Mouse (Mus musculus) limb, embryonic 10.5 days (tissue): Measurements from ENCODE around the gene Unc5a. TPM values are rescaled to one million over a fixed set of nuclear protein-coding genes. Genes with fewer than 3 reads are reported as not detected.

Source experiments
- DNase-seq: peaks from one replicate; pipeline ENCODE4 v3.0.0-alpha.2; 2017; ENCODE audit warnings: low spot score
- H3K27ac ChIP-seq: fragments of 300-500 bp; sonication (generic); 2 replicates; pipeline ENCODE4 v1.5.1; 2016; ENCODE audit warnings: mild to moderate bottlenecking
- H3K27me3 ChIP-seq: fragments of 300-500 bp; sonication (generic); 2 replicates; pipeline ENCODE4 v1.6.1; 2016; ENCODE audit warnings: low read depth, mild to moderate bottlenecking; ENCODE audit not compliant: poor library complexity, severe bottlenecking
- H3K36me3 ChIP-seq: fragments of 300-500 bp; sonication (generic); 2 replicates; pipeline ENCODE4 v1.6.1; 2016; ENCODE audit warnings: mild to moderate bottlenecking, moderate library complexity
- H3K4me1 ChIP-seq: fragments of 300-500 bp; sonication (generic); 2 replicates; pipeline ENCODE4 v1.6.1; 2016
- H3K4me3 ChIP-seq: fragments of 300-500 bp; sonication (generic); 2 replicates; pipeline ENCODE4 v1.5.1; 2016; ENCODE audit warnings: mild to moderate bottlenecking, moderate library complexity
- H3K9me3 ChIP-seq: fragments of 300-500 bp; sonication (generic); replicated peaks from 2 replicates; pipeline ENCODE4 v1.6.1; 2016; ENCODE audit warnings: mild to moderate bottlenecking
- WGBS: fragments of 180-500 bp; shearing (Covaris S2); methylation state at CpG from one replicate; pipeline ENCODE4 v1.1.7; 2016; 5-methylcytosine and 5-hydroxymethylcytosine counted together
- polyA plus RNA-seq: library from polyadenylated mRNA; unstranded; fragments of >200 nt; fragmentation: Nextera tagmentation; extraction: Ambion mirVana; gene quantifications from 2 replicates; pipeline ENCODE4 v1.2.1, GENCODE M21; 2016

The Unc5a gene
- polyA plus RNA-seq, 1 experiment from 2014 or later = 1.3 TPM

GRCm38 (mm10) chr13:55014451-55014850 is 65.2 kb downstream of the Unc5a start:
- H3K9me3 ChIP-seq = no peaks in the 10 kb centered on the region

GRCm38 (mm10) chr13:55017154-55017897 is 68.1 kb downstream of the Unc5a start:
- Histone ChIP-seq H3K27ac (no peak overlapping the region), H3K4me1 (peaks cover 10% of the 10 kb centered on the region), H3K4me3 (no peak overlapping the region), H3K36me3 (no peaks in the 10 kb centered on the region), H3K9me3 (no peaks in the 10 kb centered on the region), H3K27me3 (0 out of 2 replicates have a peak, but pooled peaks cover 6% of the 10 kb centered on the region)
- WGBS = 86% methylated on average over 12 of the region's 12 CpGs
- DNase-seq = no peak

More at GRCm38 (mm10) chr13:55014451-55014850, 65.2 kb downstream of the Unc5a start:
- no peaks in the 10 kb centered on the region for H3K36me3 ChIP-seq
- H3K27me3 ChIP-seq = peaks cover 20% of the 10 kb centered on the region; the same call in 1 of the 2 replicates
- DNase-seq = no peak
- 76% methylated on average over 9 of the region's 9 CpGs for WGBS
- H3K4me1 ChIP-seq = peaks cover 17% of the 10 kb centered on the region
- H3K4me3 ChIP-seq = no peak overlapping the region
- no peak overlapping the region for H3K27ac ChIP-seq

- H3K36me3 ChIP-seq = no peaks in the 10 kb centered on the region
- WGBS = 85% methylated on average over 8 of the region's 8 CpGs
- H3K4me1 ChIP-seq = peaks cover 7% of the 10 kb centered on the region
- H3K27ac ChIP-seq = no peak overlapping the region
- no peak overlapping the region for H3K4me3 ChIP-seq
- H3K9me3 ChIP-seq = no peaks in the 10 kb centered on the region
- DNase-seq = no peak
- 0 out of 2 replicates have a peak, but pooled peaks cover 3% of the 10 kb centered on the region for H3K27me3 ChIP-seq
Measured at GRCm38 (mm10) chr13:55017898-55018599, 68.8 kb downstream of the Unc5a start.

- no peak for DNase-seq
- 88% methylated on average over 9 of the region's 9 CpGs for WGBS
- H3K4me1 ChIP-seq = peaks cover 5% of the 10 kb centered on the region
- no peaks in the 10 kb centered on the region for H3K9me3 ChIP-seq
- no peaks in the 10 kb centered on the region for H3K27me3 ChIP-seq
- H3K36me3 ChIP-seq = no peaks in the 10 kb centered on the region
- no peak overlapping the region for H3K4me3 ChIP-seq
- no peak overlapping the region for H3K27ac ChIP-seq
Measured at GRCm38 (mm10) chr13:55018700-55019099, 69.5 kb downstream of the Unc5a start.

GRCm38 (mm10) chr13:55019181-55019580 is 70.0 kb downstream of the Unc5a start:
- Histone ChIP-seq H3K4me3 (no peak overlapping the region), H3K9me3 (no peaks in the 10 kb centered on the region), H3K36me3 (no peaks in the 10 kb centered on the region), H3K4me1 (no peaks in the 10 kb centered on the region), H3K27ac (no peak overlapping the region), H3K27me3 (no peaks in the 10 kb centered on the region)
- WGBS = 62% methylated on average over 3 of the region's 3 CpGs
- DNase-seq = no peak

GRCm38 (mm10) chr13:55020051-55020450 is 70.8 kb downstream of the Unc5a start:
- Histone ChIP-seq H3K9me3 (no peaks in the 10 kb centered on the region), H3K36me3 (no peaks in the 10 kb centered on the region), H3K27me3 (no peaks in the 10 kb centered on the region), H3K27ac (no peak overlapping the region), H3K4me3 (no peak overlapping the region), H3K4me1 (no peaks in the 10 kb centered on the region)
- DNase-seq = no peak
- WGBS = 83% methylated on average over 4 of the region's 4 CpGs

GRCm38 (mm10) chr13:55021194-55021779 is 72.1 kb downstream of the Unc5a start, which contains the start of gene Hk3:
Gene Hk3 (minus strand): TSS chr13:55021385.
- no peak for DNase-seq
- Histone ChIP-seq H3K27me3 (no peaks in the 10 kb centered on the region), H3K4me1 (no peaks in the 10 kb centered on the region), H3K27ac (no peak within 1 kb of the TSS), H3K4me3 (no peak within 1 kb of the TSS), H3K9me3 (no peaks in the 10 kb centered on the region), H3K36me3 (peaks cover 6% of the 10 kb centered on the region)
- WGBS = 90% methylated on average over 13 of the region's 13 CpGs

- Histone ChIP-seq H3K4me1 (no peaks in the 10 kb centered on the region), H3K9me3 (no peaks in the 10 kb centered on the region), H3K27ac (no peak overlapping the region), H3K36me3 (peaks cover 6% of the 10 kb centered on the region), H3K4me3 (no peak overlapping the region), H3K27me3 (no peaks in the 10 kb centered on the region)
- 66% methylated on average over 4 of the region's 4 CpGs for WGBS
- DNase-seq = no peak
Measured at GRCm38 (mm10) chr13:55022256-55022655, 73.0 kb downstream of the Unc5a start.

- H3K27me3 ChIP-seq = no peaks in the 10 kb centered on the region
- peaks cover 8% of the 10 kb centered on the region for H3K36me3 ChIP-seq
- 85% methylated on average over 9 of the region's 9 CpGs for WGBS
- H3K4me1 ChIP-seq = no peaks in the 10 kb centered on the region
- no peak for DNase-seq
- H3K4me3 ChIP-seq = no peak overlapping the region
- H3K9me3 ChIP-seq = no peaks in the 10 kb centered on the region
- H3K27ac ChIP-seq = no peak overlapping the region
Measured at GRCm38 (mm10) chr13:55022715-55023114, 73.5 kb downstream of the Unc5a start.

GRCm38 (mm10) chr13:55024215-55024614 is 75.0 kb downstream of the Unc5a start:
- H3K27me3 ChIP-seq = no peaks in the 10 kb centered on the region
- 92% methylated on average over 2 of the region's 2 CpGs for whole genome bisulfite sequencing

GRCm38 (mm10) chr13:55040016-55040415 is 90.8 kb downstream of the Unc5a start:
- 96% methylated on average over 2 of the region's 2 CpGs for WGBS
- H3K4me3 ChIP-seq = no peak overlapping the region
- no peak for DNase-seq
- H3K36me3 ChIP-seq = peaks cover 15% of the 10 kb centered on the region
- no peaks in the 10 kb centered on the region for H3K27me3 ChIP-seq
- no peaks in the 10 kb centered on the region for H3K4me1 ChIP-seq
- no peak overlapping the region for H3K27ac ChIP-seq
- H3K9me3 ChIP-seq = no peaks in the 10 kb centered on the region

More at GRCm38 (mm10) chr13:55024215-55024614, 75.0 kb downstream of the Unc5a start:
- Histone ChIP-seq H3K4me3 (no peak overlapping the region), H3K36me3 (peaks cover 20% of the 10 kb centered on the region), H3K4me1 (no peaks in the 10 kb centered on the region), H3K27ac (no peak overlapping the region), H3K9me3 (no peaks in the 10 kb centered on the region)
- no peak for DNase-seq

- 84% methylated on average over 3 of the region's 3 CpGs for WGBS
- H3K36me3 ChIP-seq = peaks cover 15% of the 10 kb centered on the region
- no peaks in the 10 kb centered on the region for H3K4me1 ChIP-seq
- DNase-seq = no peak
- H3K27me3 ChIP-seq = no peaks in the 10 kb centered on the region
- no peaks in the 10 kb centered on the region for H3K9me3 ChIP-seq
- no peak overlapping the region for H3K27ac ChIP-seq
- H3K4me3 ChIP-seq = no peak overlapping the region
Measured at GRCm38 (mm10) chr13:55047706-55048105, 98.5 kb downstream of the Unc5a start.
